Mouse (Mus musculus) frontal cortex, postnatal 25 days (tissue): Measurements from ENCODE around the gene Olfr681.
"Not testable (repeated sequence)": the region's sequence is repeated elsewhere in the genome, so short reads cannot be mapped to it uniquely, and the experiment has no call there.

Experiments used
- DNase-seq, 2 experiments: peaks; one replicate each; pipeline ENCODE4 v3.0.0; 2022; ENCODE audit warnings: low spot score in 2 of 2

Olfr681 gene

GRCm38 (mm10) chr7:105116536-105116935 lies at the start of gene Olfr681:
Gene Olfr681 (plus strand): TSS chr7:105116836.
- DNase-seq, result no peak

GRCm38 (mm10) chr7:105080905-105081304 lies 35.7 kb upstream of the Olfr681 start, which contains the start of gene Olfr679:
Gene Olfr679 (plus strand): TSS chr7:105081205.
- DNase-seq, result no peak

- DNase-seq, result not testable (repeated sequence)
Observed at GRCm38 (mm10) chr7:105092717-105093116, 23.9 kb upstream of the Olfr681 start, which contains the start of gene Olfr680-ps1. Gene Olfr680-ps1 (minus strand): TSS chr7:105092817.

GRCm38 (mm10) chr7:105141275-105141674 lies 24.6 kb downstream of the Olfr681 start:
- no peak for DNase-seq

- no peak for DNase-seq
Observed at GRCm38 (mm10) chr7:105146912-105147311, 30.3 kb downstream of the Olfr681 start, which contains the start of gene Olfr683. Gene Olfr683 (minus strand): TSS chr7:105147012.

GRCm38 (mm10) chr7:105163553-105163952 lies 46.9 kb downstream of the Olfr681 start, which contains the start of gene Olfr684:
Gene Olfr684 (minus strand): TSS chr7:105163653.
- no peak for DNase-seq

GRCm38 (mm10) chr7:105170773-105171172 lies 54.1 kb downstream of the Olfr681 start:
- peak in 1 of 2 experiments; percentile 13 for DNase-seq
